Mouse (Mus musculus): Measurements from ENCODE around the gene Tas1r2.

Gene Tas1r2

DNA sequence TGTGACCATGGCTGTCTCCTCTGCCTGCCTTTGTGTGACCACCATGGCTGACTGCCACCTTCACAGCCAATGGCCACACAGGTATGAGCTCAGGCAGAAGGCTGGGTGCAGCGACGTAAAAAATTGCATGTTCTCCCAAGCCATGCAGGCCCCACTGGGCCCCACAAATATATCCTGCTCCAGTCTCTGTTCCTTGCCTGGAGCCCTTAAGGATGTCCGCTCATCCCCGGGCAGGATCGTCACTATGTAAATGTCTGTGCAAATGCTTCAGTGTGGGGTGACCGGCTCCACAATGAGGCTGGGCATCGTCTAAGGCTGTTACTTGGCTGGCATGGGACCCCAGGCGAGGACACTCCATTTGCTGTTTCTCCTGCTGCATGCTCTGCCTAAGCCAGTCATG lies at the start of gene Tas1r2:
Gene Tas1r2 (plus strand): TSS at position 301 of the 400 bp plus-strand sequence.
- DNase-seq (ENCODE audit: low spot score), result no peak

DNA sequence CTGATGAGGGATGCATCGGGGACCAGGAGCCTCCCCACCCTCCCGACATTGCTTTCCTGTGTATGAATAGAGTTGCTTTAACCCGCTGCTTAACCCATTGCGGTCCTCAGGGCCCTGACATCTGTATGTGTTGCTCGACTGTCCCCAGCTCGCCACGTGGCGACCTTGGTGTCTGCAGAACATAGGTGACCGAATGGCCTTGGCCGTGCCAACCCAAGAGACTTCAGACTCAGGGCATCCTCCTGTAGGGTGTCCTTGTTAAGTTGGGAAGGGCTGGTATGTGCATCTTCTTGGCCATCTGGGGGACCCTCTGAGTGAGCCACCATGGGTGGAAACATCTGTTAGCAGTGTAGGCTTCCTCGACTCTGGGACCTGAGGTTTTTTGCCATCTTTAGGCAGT lies 48.1 kb upstream of the Tas1r2 start:
- DNase-seq (ENCODE audit: low spot score), result no peak

DNA sequence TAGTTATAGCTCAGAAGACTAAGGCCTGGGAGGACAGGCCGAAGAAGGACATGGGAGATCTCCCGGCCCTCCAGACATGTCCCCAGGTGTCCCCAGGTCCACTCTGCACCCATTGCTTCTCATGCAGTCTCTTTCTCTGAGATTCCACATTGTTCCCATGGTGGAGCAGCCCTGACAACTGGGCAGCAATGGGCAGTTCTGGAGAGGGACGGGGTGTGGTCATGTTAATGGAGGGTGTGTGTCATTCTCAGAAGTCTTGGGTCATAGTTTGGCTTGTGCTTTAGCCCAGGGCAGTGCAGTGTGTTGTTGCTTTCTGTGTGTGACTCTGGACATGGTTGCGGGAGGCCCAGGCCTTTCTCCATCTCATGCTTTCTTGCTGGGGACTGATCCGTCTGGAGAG lies 46.6 kb upstream of the Tas1r2 start:
- DNase-seq (ENCODE audit: low spot score), result peak; percentile 50

DNA sequence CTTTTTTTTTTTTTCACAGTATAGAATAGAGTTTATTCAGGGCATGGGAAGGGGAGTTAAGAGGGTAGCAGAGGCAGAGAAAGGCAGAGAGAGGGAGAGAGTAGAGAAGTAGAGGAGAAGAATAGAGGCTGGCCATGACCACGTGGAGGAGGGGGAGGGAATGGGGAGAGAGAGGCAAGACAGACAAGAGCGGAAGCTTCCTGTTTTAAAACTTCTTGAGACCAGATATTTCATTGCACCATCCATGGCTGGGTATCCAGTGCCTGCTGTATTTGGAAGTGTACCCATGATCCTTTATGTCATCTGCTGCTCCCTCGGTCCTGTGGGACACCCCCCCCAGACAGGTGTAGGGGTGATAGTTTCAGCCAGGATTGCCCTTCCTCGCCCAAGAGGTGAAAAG lies 44.4 kb upstream of the Tas1r2 start:
- DNase-seq (ENCODE audit: low spot score), result no peak

DNA sequence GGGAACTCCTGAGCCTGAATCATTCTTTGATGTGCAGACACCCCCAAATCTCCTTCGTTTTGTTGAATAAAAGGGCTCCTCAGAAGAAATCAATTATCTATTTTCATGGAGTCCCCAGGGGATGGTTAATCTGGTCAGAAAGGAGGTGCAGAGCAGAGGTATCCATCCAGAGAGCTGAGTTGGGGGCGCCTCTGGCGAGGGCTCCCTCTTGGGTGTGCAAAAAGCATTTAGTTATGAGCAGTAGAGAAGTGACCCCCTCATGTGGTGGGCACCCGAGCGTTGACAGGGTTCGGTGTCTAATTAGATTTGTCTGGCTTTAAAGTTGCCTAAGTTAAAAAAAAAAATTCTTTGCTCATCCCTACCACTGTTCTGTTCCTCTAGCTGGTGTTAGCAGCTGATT lies 42.4 kb upstream of the Tas1r2 start:
- DNase-seq (ENCODE audit: low spot score), result no peak

DNA sequence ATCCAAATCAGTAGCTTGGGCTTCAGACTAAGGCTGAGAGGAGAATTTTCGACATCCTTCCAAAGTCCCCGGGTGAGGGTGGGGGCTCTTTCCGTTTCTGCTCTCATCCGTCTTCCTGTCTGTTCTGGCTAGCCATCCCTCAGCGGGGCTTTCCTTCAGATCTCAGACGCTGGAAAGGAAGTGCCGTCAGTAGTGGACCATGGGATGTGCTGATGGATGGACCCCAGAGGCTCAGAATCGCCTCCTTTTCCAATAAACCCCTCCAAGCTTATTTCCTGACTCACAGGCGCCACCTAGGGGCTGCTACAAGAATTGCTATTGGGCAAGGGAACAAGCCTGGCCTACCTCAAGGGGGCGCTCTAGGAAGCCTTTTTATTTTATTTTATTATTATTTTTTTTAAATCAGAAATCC lies 41.8 kb upstream of the Tas1r2 start:
- peak; percentile 80 for DNase-seq (ENCODE audit: low spot score)

DNA sequence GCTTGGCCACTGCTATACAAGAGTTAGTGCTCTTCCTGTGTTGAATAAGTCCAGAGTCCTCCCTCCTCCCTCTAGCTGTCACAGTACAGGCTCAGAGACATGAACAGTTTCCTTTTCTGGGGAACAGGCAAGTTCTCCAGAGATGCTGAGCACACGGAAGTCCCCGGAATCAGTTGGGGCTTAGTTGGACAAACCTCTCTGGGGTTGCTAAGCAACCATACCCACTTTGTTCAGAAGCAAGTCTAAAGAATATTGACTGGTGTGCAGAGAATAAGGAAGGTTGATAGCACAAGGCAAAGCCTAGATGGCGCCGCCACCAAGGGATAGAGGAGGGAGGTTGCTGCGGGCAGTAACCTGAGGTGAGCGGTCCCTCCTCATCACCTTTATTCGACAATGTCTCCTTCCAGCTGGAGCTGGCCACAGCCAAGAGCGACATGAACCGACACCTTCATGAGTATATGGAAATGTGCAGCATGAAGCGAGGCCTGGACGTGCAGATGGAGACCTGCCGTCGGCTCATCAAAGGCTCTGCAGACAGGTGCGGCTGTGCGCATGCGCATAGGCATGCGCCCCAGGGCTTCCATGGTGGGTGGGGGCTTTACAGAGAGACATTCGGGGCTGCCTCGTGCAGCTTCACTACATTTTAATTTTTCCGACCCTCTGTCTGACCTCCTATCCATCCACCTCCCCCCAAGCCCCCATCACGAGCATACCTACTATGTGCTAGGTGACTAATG lies 38.6 kb upstream of the Tas1r2 start:
- no peak for DNase-seq (ENCODE audit: low spot score)

DNA sequence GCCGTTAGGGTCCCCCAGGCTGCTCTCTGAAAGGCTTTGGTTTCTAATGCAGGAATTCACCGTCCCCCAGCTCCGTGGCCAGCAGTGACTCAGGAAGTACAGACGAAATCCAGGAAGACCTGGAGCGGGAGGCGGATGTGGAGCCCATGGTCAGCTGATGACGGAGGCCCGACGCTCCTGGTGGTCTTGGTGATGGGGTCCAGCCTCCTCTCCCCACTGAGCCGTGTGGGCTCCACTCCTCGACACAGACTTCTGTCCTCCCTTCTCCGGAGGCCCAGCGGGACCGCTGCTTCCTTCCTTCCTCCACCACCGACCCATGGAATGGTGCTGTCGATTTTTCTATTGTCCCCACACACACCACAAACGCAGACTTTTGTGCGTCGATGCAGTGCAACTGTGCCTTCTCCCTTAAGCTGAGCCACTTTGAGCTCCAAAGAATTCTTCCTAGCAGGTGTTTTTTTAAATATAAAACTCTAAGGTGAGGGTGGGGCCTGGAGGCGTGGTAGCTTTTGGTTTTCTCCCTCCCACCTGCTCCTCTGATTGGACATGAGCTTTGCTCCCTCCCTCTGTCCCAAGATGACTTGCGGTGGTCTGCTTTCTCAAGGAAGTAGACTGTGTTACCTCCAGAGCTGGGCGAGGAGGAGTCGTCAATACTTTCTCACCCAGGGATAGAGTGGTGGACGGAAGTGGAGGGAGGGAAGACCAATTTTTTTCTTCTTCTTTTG lies 36.9 kb upstream of the Tas1r2 start:
- DNase-seq (ENCODE audit: low spot score), result no peak

DNA sequence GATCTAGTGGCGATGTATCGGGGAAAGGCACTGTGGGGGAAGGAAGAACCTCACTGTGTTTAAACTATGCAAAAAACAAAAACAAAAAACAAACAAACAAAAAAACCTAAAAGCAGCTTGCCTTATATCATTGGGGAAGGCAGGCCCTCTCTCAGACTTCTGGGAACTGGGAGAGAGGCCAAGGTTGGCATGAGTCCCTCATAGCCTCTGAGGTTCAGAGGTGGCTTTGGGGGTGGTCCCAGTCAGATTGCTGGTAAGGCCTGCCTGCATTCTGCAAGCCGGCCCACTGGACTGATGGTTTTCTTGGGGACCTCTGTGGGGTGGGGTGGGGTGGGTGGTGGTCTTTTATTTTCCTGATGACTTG lies 36.4 kb upstream of the Tas1r2 start:
- DNase-seq (ENCODE audit: low spot score), result peak; percentile 30

DNA sequence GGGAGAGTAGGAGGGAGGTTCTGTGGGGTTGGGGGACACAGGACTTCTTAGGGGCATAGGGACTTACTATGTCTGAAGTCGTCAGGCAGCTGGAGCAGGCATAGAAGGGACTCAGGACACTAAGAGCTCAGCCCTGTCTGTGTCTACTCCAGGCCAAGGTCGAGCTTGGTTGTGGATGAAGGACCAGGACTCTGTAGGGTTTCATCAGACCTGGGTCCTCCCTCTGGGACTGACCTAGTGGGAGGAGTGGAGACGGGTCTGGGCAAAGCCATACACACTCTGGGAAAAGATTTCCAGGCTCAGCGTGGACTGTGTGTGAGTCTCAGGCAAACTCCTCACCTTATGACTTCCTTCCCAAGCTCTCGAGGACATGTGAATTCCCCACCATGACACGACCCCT lies 33.6 kb upstream of the Tas1r2 start:
- peak; percentile 50 for DNase-seq (ENCODE audit: low spot score)

DNA sequence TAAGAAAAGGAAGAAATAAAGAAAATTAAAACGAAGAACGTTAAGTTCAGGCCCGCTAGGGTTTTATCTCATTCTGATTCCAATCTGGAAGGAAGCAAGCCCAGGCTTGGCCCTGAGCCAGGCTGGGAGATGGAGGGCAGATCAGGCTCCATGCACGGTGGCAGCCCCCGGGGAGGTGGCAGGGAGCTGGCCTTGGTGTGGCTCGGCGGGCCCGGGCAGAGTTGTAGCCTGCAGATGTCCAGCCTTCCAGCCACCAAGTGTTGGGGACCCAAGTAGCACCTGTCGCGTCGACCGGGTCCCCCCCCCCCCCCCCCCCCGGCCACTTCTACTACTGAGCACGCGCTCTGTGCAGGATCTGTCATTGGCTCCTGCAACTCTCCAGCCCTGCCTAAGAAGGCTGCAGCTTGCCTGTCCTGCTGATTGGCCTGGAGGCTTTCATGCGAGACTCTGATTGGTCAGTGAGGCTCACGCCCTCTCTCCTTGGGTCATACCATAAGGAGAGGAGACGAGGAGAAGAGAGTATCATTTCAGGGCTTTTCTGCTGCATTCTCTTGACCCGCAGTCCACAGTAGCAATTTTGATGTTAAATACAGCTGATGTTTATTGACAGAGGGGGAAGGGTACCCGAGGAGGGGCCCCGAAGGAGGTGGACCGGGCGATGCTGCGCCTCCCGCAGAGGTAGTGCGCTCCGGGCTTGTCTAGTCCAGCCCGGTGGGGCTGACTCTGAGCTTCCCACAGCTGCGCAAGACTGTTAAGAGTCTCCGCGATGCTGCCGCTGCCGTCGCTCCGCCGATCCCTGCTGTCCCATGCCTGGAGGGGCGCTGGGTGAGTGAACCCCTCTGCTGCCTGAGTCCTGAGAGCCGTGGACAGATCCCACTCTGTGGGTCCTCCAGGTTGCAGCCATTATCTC lies 30.7 kb upstream of the Tas1r2 start, which contains the start of gene Aldh4a1:
Gene Aldh4a1 (plus strand): TSS at position 494 of the 910 bp plus-strand sequence.
- peak; percentile 97 for DNase-seq (ENCODE audit: low spot score)

DNA sequence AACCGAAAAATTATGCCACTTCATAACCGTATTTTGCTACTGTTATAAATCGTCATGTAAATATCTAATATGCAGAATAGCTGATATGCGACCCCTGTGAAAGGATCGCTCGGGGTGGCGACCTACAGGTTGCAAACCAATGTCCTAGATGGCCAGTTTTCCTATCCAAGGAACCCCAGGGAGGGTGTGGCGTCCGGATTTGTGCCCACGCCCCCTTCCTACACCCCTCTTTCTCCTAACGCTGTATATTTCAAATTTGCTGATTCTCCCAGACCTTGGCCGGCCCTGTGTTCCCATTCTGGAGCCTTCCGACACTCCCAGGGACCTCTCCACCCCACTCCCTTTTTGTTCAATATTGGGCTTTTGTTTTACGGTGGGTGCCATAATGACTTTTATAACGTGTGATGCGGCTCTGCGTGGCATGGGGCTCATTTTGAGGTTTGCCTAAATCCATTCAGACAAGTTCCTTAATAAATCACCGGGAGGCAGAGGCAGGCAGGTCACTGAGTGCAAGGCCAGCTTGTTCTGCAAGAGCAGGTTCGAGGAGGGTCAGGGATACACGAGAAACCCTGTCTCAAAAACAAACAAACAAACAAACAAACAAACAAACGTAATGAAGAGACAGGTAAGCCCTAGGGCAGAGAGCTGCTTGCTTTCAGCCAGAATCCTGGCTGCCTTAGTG lies 29.8 kb upstream of the Tas1r2 start:
- no peak for DNase-seq (ENCODE audit: low spot score)

DNA sequence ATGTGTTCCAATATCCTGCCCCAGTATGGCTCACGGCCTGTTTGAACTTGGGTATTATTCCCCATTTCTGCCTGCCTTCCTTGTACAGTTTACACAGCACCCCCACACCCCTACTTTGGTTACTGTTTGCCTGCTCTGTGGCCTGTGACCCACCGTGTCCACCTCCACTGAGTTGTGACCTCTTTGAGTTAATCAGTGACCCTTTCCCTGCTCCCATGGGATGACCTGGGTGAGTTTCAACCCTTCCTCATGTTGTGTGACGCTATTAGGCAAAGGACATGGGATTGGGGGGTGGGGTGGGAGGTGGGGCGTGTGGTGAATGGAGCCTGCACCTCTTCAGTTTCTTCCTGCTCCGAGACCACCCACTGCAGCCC lies 29.2 kb upstream of the Tas1r2 start:
- DNase-seq (ENCODE audit: low spot score), result no peak

DNA sequence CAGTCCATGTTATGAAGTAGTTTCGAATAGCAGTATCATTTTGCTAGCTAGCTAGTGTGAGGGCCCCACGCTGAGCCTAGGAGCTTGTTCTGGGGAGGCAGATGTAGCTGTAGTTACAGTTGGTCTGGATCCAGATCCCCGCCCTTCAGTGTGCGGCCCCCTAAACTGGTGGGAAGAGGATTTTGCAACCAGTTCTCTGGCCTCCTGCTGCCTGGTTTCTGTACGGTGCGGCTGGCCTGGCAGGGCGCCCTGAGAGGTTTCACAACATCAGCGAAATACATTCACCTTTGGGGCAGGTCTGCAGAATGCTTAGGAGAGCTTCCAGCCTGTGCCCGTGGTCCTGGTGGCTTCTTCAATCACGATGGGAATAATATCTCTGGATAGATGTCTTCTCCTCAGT lies 28.6 kb upstream of the Tas1r2 start:
- peak; percentile 28 for DNase-seq (ENCODE audit: low spot score)

DNA sequence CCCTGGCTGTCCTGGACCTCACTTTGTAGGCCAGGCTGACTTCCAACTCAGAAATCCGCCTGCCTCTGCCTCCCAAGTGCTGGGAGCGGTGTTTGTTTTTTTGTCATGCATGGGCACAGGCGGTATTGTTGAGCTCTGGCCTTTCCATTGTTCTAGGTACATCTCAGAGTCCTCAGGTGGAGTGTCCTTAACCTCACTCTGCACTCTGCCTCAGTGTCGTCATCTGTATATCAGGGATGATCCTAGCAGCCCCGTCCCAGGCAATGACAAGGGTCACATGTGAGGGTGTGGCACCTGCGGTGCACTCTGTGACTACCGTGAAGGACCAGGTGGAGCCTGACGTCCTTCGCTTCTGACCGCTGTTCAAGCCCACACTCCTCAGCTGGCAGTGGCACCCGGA lies 26.0 kb upstream of the Tas1r2 start:
- no peak for DNase-seq (ENCODE audit: low spot score)

DNA sequence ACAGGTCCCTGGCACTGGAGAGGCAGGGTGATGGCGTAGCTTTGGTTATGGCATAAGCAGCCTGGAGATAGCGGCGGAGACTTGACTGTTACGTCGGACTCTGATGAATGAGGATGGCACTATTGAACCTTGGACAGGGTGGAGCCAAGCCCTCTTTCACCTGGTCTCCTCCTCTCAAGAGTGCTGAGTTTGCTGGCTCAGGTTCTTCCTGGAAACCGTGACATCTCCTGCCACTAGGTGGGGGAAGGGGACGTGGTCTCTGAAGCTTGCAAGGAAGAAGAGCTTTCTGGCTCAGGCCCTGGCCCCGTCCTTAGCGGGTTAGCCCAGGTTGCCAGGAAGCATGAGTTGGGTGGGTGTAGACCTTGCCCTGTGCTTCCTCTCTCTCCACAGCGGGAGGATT lies 23.2 kb upstream of the Tas1r2 start:
- DNase-seq (ENCODE audit: low spot score), result no peak

DNA sequence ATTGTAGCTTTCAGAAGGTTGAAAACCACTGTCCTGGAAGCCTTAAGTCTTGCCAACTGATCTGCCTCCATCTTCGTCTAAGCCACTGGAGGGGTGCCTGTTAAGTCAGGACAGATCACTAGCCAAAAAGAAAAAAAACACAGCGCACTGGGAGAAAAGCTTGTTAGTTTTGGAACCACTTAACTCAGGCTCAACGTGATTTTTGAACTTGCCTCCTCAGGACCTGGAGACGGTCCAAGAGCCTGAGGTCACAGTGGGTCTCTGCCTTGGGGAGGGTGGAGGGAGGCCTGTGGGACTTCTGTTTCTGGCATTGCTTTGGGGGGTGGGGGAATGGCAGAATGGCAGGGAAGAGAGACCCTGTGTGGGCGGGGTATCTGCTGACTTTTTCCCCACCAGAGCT lies 22.2 kb upstream of the Tas1r2 start:
- DNase-seq (ENCODE audit: low spot score), result peak; percentile 55

DNA sequence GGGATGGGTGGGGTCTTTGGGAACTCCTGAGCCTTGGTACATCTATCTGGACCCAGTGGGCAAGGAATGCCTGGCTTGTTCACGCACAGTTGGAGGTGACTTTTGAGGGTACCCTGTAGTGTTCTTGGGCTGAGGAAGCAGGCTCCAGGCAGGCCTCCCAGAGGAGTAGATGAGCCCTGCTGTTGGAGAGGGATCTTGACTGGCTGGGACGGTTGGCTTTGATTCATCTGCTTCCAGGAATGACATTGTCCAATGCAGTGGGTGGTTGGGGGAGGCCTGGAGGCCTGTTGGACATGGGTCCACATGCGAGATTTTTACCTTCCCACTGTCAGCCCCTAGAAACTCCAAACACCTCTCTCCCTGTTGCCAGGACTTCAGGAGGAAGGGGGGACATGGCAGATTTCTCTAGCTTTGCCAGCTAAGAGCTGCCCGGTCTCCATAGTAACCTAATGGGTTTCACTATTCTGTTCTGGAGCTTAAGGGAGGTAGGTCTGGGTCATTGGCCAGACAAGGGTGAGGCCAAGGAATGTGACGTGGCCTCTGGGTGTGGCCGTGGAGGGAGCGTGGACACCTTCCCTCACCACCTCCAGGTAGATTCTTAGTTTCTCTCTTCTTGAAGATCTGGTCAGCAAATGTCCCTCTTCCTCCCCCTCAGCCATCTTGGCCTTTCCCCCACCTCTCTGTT lies 21.6 kb upstream of the Tas1r2 start:
- no peak for DNase-seq (ENCODE audit: low spot score)

DNA sequence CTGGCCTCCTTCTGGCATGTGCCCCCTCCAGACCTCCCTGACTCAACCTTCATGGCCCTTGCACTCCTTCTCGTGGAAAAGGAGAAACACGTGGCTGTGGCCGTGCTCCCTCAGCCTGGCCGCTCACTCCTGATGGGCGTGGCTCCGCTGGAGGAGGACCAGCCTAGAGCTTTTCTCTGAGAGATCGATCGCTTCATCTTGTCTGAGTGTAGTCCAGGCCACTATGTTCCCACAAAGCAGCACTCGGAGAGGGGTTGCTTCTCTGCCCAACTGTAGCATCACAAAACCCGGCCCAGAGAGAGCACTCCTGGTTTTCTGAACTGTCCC lies 21.1 kb upstream of the Tas1r2 start:
- peak; percentile 50 for DNase-seq (ENCODE audit: low spot score)

DNA sequence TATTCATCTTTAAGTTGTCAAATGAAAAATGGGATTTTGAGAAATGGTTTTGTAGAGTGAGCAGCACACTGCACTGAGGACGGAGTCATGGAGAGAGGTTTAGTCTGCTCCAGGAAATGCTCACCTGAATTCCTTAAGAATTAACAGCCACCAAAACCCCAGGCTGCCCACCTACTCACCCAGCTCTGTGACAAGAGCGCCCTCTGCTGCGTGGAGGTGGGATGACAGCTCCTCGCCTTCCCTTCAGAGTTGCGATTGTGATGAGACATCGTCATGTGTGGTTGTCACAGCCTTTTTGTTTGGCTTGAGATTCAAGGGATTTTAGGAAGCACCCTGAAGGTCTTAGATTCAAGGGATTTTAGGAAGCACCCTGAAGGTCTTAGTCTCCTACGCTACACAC lies 17.0 kb upstream of the Tas1r2 start:
- DNase-seq (ENCODE audit: low spot score), result peak; percentile 49

DNA sequence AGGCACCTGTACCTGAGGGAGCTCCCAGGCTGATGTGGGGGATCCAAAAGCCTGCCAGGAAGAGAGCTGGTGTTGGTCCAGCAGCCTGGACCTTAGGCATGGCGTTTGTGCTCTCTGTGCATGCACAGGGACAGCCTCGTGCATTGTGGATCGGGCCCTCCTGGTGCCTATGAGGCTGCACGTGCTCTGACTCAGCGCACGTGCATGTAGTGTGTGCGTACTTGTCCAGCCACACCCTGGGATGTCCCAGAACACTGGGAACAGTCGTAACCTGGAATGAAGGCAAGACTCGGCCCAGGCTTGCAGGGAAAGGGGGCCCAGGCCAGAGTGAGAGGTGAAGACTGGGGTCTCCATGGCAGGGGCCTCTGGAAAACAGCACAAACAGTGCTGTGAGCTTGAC lies 15.5 kb upstream of the Tas1r2 start:
- no peak for DNase-seq (ENCODE audit: low spot score)

DNA sequence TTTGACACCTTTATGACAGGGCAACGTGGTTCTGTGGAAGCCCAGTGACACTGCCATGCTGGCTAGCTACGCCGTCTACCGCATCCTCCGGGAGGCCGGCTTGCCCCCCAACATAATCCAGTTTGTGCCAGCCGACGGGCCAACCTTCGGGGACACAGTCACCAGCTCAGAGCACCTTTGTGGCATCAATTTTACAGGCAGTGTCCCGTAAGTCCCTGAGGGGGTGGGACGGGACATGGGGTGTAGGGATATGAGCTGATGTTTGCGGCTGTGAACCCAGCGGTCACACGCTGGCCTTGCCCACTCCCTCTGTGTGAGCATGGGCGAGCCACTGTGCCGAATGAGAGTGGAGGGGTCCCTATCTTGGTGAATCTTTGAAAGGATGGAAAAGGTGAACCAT lies 15.0 kb upstream of the Tas1r2 start:
- no peak for DNase-seq (ENCODE audit: low spot score)
